Mouse (Mus musculus) limb, embryonic 12.5 days (tissue): ENCODE results near the gene Cblc. TPM values are rescaled to one million over a fixed set of nuclear protein-coding genes. Genes with fewer than 3 reads are reported as not detected.

Experiments used
- ATAC-seq: fragments of 200-750 bp; cut with Nextera tagmentation; 2 replicates; pipeline ENCODE4 v1.8.0; 2017; ENCODE audit warnings: low read depth, moderate TSS enrichment; ENCODE audit not compliant: insufficient number of reproducible peaks, insufficient read depth, low FRiP score, low TSS enrichment
- H3K27ac ChIP-seq: fragments of 300-500 bp; sonication (generic); 2 replicates; pipeline ENCODE4 v1.5.1; 2016; ENCODE audit warnings: mild to moderate bottlenecking, moderate library complexity
- H3K27me3 ChIP-seq: fragments of 300-500 bp; sonication (generic); 2 replicates; pipeline ENCODE4 v1.6.1; 2016; ENCODE audit warnings: mild to moderate bottlenecking, moderate library complexity
- H3K36me3 ChIP-seq: fragments of 300-500 bp; sonication (generic); 2 replicates; pipeline ENCODE4 v1.6.1; 2016; ENCODE audit warnings: mild to moderate bottlenecking, moderate library complexity
- H3K4me1 ChIP-seq: fragments of 300-500 bp; sonication (generic); replicated peaks from 2 replicates; pipeline ENCODE4 v1.6.1; 2016
- H3K4me2 ChIP-seq: fragments of 300-500 bp; sonication (generic); 2 replicates; pipeline ENCODE4 v1.6.1; 2016; ENCODE audit warnings: mild to moderate bottlenecking, moderate library complexity
- H3K4me3 ChIP-seq: fragments of 300-500 bp; sonication (generic); replicated peaks from 2 replicates; pipeline ENCODE4 v1.5.1; 2016; ENCODE audit warnings: mild to moderate bottlenecking
- H3K9ac ChIP-seq: fragments of 300-500 bp; sonication (generic); replicated peaks from 2 replicates; pipeline ENCODE4 v1.6.1; 2016; ENCODE audit warnings: mild to moderate bottlenecking, moderate library complexity
- H3K9me3 ChIP-seq: fragments of 300-500 bp; sonication (generic); 2 replicates; pipeline ENCODE4 v1.6.1; 2016; ENCODE audit warnings: mild to moderate bottlenecking, moderate library complexity
- WGBS: fragments of 180-500 bp; shearing (Covaris S2); methylation state at CpG from one replicate; pipeline ENCODE4 v1.1.7; 2016; 5-methylcytosine and 5-hydroxymethylcytosine counted together
- polyA plus RNA-seq: library from polyadenylated mRNA; unstranded; fragments of >200 nt; fragmentation: Nextera tagmentation; extraction: Ambion mirVana; gene quantifications from 2 replicates; pipeline ENCODE4 v1.2.1, GENCODE M21; 2016

The Cblc gene
- 2.8 and 3.1 TPM in 2 replicates for polyA plus RNA-seq

DNA sequence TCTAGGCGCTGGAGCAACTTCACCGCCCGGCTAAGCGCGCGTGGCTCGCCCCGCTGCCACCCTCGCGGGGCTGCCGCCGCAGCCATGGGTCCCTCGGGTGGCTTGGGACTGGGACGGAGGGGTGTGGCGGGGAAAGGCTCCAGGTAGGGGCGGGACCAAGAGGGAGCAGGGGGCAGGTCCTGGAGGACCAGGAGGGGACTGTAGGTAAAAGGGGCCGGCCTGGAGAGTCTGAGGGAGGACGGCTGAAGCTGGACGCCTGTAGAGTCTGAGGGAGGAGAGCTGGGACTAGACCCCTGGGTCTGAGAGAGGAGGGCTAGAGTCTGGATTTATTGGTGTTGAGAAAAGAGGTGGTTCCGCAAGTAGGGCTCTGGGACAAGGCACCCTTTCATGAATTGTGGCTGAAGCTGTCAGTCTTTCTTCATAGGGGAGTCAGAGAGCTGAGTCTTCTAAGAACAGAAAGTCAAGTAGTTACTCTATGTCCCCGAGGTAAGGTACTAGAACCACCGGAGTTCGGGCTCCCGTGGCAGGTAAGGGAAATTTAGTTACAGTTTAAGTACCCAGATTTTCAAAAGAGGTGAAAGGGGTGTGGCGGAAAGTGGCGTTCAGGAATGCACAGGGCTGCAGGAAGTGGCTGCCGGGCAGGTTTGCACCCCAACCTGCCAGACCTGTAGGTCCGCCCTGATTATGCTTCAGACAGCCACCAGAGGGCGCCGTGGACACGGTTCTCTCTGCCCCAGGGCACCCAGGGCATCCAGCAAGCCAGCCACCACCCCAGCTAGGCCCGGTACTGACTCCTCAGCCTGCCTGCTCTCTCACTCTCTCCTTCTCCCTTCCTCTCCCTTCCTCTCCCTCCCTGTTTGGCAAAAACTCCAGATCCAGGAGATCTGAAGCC is at the start of gene Cblc:
Cblc (minus strand) TSS at position 113 of the 892 bp plus-strand sequence.
- peak within 1 kb of the TSS; percentile 42 for H3K4me2 ChIP-seq

DNA sequence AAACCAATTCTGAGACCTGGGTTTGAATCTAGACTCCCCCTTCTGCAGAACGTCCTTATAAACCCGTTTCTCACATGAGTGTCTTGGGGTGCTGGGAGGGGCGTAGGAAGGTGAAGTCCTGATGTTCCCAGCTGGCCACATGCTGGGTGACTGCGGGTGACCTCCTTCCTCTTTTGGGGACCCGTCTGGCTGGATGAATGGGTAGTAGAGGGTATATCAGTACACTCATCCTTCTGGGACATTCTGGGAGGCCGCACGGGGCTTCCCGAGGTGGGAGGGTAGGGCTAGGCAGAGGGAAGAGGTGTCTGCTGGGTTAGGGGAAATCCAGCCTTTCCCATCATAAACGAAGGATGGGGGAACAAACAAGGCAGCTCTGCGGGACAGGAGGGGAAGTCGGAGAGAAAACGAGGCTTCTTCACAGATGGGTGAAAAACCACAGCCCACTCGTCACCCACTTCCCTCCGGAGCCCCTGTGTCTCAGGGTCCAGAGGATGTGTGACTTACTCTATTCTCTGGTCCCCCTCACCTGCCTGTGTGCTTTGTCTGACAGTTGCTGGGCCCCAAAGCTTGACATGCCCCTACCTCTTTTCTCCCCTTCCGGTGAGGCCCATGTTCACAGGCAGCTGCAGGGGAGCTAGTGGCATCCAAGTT is 48.0 kb upstream of the Cblc start:
- ATAC-seq: no peak

More for the DNA sequence above, at the start of gene Cblc:
- peak within 1 kb of the TSS; percentile 24 for H3K4me3 ChIP-seq
- WGBS: 2% methylated on average over 32 of the region's 32 CpGs
- H3K36me3 ChIP-seq: no peaks in the 10 kb centered on the region
- H3K9ac ChIP-seq: no peak within 1 kb of the TSS; the same call in 1 of the 2 replicates
- no peaks in the 10 kb centered on the region for H3K9me3 ChIP-seq
- peaks cover 52% of the 10 kb centered on the region for H3K27me3 ChIP-seq
- 0 out of 2 replicates have a peak, but pooled peaks cover 3% of the 10 kb centered on the region for H3K4me1 ChIP-seq
- peak; percentile 56; the same call in 1 of the 2 replicates for ATAC-seq
- H3K27ac ChIP-seq: no peak within 1 kb of the TSS

DNA sequence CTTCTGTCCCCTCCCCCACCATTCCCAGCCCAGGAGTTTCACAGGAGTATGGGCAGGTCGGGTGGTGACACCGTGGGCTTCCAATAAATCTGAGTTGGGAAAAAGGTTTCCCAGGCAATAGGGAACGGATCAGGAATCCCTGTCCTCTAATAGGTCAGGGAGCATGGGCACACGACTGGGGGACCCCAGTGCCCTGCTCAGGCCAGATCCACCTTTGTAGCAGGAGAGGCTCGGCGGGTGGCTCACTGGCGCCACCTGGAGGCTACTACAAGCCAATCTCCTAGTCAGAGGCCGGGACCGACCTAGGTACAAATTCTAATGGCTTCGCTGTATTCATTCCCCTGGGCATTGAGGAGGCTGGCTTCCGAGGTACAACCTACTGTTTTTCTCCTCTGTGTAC is 47.0 kb upstream of the Cblc start:
- H3K4me3 ChIP-seq: no peak overlapping the region
- H3K9me3 ChIP-seq: no peaks in the 10 kb centered on the region
- H3K27me3 ChIP-seq: peaks cover 58% of the 10 kb centered on the region
- 2% methylated on average over 11 of the region's 11 CpGs for WGBS
- no peaks in the 10 kb centered on the region for H3K36me3 ChIP-seq
- H3K9ac ChIP-seq: no peak overlapping the region
- no peak overlapping the region for H3K4me2 ChIP-seq
- no peaks in the 10 kb centered on the region; the same call in 1 of the 2 replicates for H3K4me1 ChIP-seq
- no peak overlapping the region for H3K27ac ChIP-seq
- 0 out of 2 replicates have a peak, but pooled peaks have one; percentile 69 for ATAC-seq

More for the DNA sequence above, 48.0 kb upstream of the Cblc start:
- Histone ChIP-seq H3K36me3 (no peaks in the 10 kb centered on the region), H3K4me3 (no peak overlapping the region), H3K27me3 (peaks cover 61% of the 10 kb centered on the region), H3K9me3 (no peaks in the 10 kb centered on the region), H3K4me1 (no peaks in the 10 kb centered on the region; the same call in 1 of the 2 replicates), H3K27ac (no peak overlapping the region), H3K9ac (no peak overlapping the region), H3K4me2 (no peak overlapping the region)
- 67% methylated on average over 15 of the region's 15 CpGs for WGBS

- H3K4me3 ChIP-seq: no peak overlapping the region
- no peaks in the 10 kb centered on the region for H3K36me3 ChIP-seq
- H3K27ac ChIP-seq: no peak overlapping the region
- H3K9me3 ChIP-seq: no peaks in the 10 kb centered on the region
- H3K4me1 ChIP-seq: no peaks in the 10 kb centered on the region; the same call in 1 of the 2 replicates
- no peak for ATAC-seq
- peaks cover 52% of the 10 kb centered on the region for H3K27me3 ChIP-seq
- no peak overlapping the region for H3K4me2 ChIP-seq
- no peak overlapping the region; the same call in 1 of the 2 replicates for H3K9ac ChIP-seq
- WGBS: 28% methylated on average over 19 of the region's 19 CpGs
These were observed 46.4 kb upstream of the Cblc start for GRCm38 (mm10) chr7:19842885-19843504.

GRCm38 (mm10) chr7:19841686-19842413 is 45.2 kb upstream of the Cblc start:
- WGBS: 84% methylated on average over 21 of the region's 21 CpGs
- Histone ChIP-seq H3K9me3 (no peaks in the 10 kb centered on the region), H3K27me3 (peaks cover 41% of the 10 kb centered on the region), H3K27ac (no peak overlapping the region), H3K4me2 (no peak overlapping the region), H3K4me3 (no peak overlapping the region), H3K36me3 (no peaks in the 10 kb centered on the region), H3K9ac (no peak overlapping the region), H3K4me1 (no peaks in the 10 kb centered on the region)
- ATAC-seq: no peak

DNA sequence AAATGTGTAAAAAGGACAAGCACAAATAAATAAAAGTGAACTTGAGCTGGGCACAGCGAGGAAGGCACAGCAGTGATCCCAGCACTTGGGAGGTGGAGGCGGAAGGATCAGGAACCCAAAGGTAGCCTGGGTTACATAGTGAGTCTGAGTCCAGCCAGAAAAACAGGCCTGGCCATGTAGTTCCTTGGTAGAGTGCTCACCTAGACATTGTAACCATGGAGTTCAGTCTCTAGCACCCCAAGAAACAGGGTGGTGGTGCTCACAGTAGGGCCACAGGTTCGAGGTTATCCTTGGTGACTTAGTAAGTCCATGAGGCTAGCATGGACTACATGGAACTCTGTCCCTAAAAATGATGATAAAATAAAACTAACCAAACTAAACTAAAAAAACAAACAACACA is 44.3 kb upstream of the Cblc start:
- 77% methylated on average over 3 of the region's 3 CpGs for WGBS
- Histone ChIP-seq H3K4me1 (no peaks in the 10 kb centered on the region), H3K4me2 (no peak overlapping the region), H3K4me3 (no peak overlapping the region), H3K27ac (no peak overlapping the region), H3K36me3 (no peaks in the 10 kb centered on the region), H3K27me3 (peaks cover 34% of the 10 kb centered on the region), H3K9ac (no peak overlapping the region), H3K9me3 (no peaks in the 10 kb centered on the region)
- ATAC-seq: no peak

- Histone ChIP-seq H3K27me3 (peaks cover 30% of the 10 kb centered on the region), H3K9me3 (no peaks in the 10 kb centered on the region), H3K4me2 (no peak overlapping the region), H3K4me1 (no peaks in the 10 kb centered on the region), H3K36me3 (no peaks in the 10 kb centered on the region), H3K4me3 (no peak overlapping the region), H3K27ac (no peak overlapping the region), H3K9ac (no peak overlapping the region)
- no peak for ATAC-seq
- 79% methylated on average over 4 of the region's 4 CpGs for WGBS
These were observed 43.8 kb upstream of the Cblc start for GRCm38 (mm10) chr7:19840371-19840770.

DNA sequence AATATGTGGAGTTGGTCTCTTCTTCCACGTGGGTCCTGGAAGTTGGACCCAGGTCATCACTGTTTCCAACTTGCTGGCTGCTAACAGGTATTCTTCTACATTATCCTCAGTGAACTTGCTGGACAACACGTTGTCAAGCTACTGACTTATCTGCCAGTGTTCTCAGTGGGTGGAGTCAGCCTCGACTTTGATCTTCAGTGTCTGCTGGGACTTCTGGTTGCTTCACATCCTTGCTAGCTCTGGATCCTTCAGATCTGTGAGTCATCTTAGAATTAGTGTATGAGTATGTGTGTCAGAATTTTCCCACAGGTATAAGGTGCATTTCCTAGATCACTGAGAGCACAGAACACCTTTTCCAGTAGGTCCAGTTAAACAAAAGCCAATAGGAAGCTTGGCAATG is 40.2 kb upstream of the Cblc start:
- Histone ChIP-seq H3K9ac (no peak overlapping the region), H3K36me3 (no peaks in the 10 kb centered on the region), H3K27me3 (peaks cover 7% of the 10 kb centered on the region; the same call in 1 of the 2 replicates), H3K4me2 (no peak overlapping the region), H3K9me3 (no peaks in the 10 kb centered on the region), H3K27ac (no peak overlapping the region), H3K4me3 (no peak overlapping the region), H3K4me1 (no peaks in the 10 kb centered on the region)
- ATAC-seq: no peak
- WGBS: 58% methylated on average over 3 of the region's 3 CpGs

GRCm38 (mm10) chr7:19834055-19834454 is 37.4 kb upstream of the Cblc start:
- WGBS: 63% methylated on average over 3 of the region's 3 CpGs
- Histone ChIP-seq H3K4me3 (no peak overlapping the region), H3K4me1 (peaks cover 5% of the 10 kb centered on the region), H3K4me2 (no peak overlapping the region), H3K27ac (no peak overlapping the region), H3K9ac (no peak overlapping the region), H3K9me3 (0 out of 2 replicates have a peak, but pooled peaks cover 4% of the 10 kb centered on the region), H3K36me3 (no peaks in the 10 kb centered on the region), H3K27me3 (0 out of 2 replicates have a peak, but pooled peaks cover 3% of the 10 kb centered on the region)
- ATAC-seq: no peak

- Histone ChIP-seq H3K4me3 (no peak overlapping the region), H3K4me1 (peaks cover 5% of the 10 kb centered on the region), H3K36me3 (no peaks in the 10 kb centered on the region), H3K9me3 (0 out of 2 replicates have a peak, but pooled peaks cover 4% of the 10 kb centered on the region), H3K9ac (no peak overlapping the region), H3K27ac (no peak overlapping the region), H3K4me2 (no peak overlapping the region), H3K27me3 (0 out of 2 replicates have a peak, but pooled peaks cover 3% of the 10 kb centered on the region)
- 50% methylated on average over 9 of the region's 9 CpGs for WGBS
- ATAC-seq: no peak
These were observed 35.2 kb upstream of the Cblc start for GRCm38 (mm10) chr7:19831837-19832236.
